Mouse (Mus musculus) CD4-positive, CD25-positive, alpha-beta regulatory T cell (primary cell): ENCODE results near the gene Arl5b. TPM values are rescaled to one million over a fixed set of nuclear protein-coding genes. Genes with fewer than 3 reads are reported as not detected.

Experiments used
- polyA plus RNA-seq: library from polyadenylated mRNA; unstranded; fragments of 100-300 nt; shearing (Covaris generic); gene quantifications from one replicate; pipeline ENCODE4 v1.2.1, GENCODE M21; 2017

The Arl5b gene
- 11.0 TPM for polyA plus RNA-seq

DNA sequence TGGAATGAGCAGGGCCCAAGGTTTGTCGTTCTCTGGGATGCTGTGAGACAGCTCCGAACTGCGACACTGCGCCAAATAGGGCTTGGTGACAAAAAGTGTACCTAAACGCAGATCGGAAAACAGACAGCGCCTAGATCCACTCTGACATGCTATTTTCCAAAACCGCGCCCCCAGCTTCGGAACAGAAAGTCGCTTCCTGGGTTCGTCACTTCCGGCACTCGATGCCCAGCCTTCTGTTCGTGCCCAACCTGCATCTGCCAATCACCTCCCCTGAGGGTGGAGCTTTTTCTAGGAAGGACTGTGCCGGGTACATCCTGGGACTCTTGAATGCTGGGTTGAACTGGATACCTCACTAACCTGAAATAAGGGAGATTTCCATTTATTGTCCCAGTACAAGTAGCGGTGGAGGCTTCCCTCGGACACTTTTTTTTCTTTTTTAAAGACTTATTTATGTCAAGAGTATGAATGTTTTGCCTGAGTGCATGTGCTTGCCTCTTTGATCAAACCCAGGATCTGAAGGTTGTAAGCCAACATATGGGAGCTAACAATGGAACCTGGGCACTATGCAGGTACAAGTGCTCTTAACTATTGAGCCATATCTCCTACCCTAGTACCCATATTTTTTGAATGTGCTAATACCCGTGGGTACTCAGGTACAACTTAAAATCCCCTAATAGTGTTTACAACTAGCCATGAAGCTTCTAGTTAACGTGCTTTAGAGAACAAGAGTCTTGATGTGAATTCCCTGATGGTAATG is at the start of gene Arl5b:
Gene Arl5b (plus strand): TSS at position 279 of the 757 bp plus-strand sequence.

DNA sequence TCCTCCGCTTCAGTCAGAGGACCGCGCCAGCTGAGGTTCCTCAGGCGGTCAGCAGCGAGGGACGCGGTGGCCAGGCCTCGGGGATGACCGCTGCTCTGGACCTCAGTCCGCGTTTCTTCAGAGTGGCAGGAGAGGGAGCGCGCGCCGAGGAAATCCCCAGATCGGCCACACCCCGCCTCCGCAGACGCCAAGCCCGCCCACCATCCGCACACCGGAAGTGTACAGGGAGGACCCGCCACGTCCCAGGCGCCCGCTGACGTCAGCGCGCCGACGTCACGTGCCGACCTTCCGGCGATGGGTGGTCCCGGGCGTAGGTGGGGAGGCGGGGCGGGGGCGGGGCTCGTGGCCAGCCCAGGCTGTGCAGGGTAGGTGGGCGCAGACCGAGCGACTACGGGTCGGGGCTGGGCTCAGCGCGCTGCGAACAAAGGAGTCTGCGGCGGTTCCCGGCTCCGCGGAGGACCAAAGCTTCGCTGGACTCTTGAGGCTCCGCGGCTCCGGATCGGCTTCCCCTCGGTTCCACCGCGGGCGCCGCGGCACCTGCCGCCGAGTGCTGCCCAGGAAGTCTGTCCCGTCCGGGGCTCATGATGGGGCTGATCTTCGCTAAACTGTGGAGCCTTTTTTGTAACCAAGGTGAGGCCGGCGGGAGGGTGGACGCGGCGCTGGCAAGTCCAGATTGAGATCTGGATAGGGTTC is 5.9 kb downstream of the Arl5b start, which contains the start of gene Nsun6:
Gene Nsun6 (minus strand): TSS at position 125 of the 693 bp plus-strand sequence.

Other genes with a start within 250 kb of the Arl5b start
- 14.3 TPM for gene Nsun6, start 5.7 kb downstream of the Arl5b start, polyA plus RNA-seq